Mouse (Mus musculus): ENCODE measurements around the gene Tut4. TPM values are rescaled to one million over a fixed set of nuclear protein-coding genes. Genes with fewer than 3 reads are reported as not detected.

Tut4 gene
- polyA plus RNA-seq (2014; fragmentation: Nextera tagmentation; extraction: Ambion mirVana) = 59.6 and 62.6 TPM in 2 replicates

DNA sequence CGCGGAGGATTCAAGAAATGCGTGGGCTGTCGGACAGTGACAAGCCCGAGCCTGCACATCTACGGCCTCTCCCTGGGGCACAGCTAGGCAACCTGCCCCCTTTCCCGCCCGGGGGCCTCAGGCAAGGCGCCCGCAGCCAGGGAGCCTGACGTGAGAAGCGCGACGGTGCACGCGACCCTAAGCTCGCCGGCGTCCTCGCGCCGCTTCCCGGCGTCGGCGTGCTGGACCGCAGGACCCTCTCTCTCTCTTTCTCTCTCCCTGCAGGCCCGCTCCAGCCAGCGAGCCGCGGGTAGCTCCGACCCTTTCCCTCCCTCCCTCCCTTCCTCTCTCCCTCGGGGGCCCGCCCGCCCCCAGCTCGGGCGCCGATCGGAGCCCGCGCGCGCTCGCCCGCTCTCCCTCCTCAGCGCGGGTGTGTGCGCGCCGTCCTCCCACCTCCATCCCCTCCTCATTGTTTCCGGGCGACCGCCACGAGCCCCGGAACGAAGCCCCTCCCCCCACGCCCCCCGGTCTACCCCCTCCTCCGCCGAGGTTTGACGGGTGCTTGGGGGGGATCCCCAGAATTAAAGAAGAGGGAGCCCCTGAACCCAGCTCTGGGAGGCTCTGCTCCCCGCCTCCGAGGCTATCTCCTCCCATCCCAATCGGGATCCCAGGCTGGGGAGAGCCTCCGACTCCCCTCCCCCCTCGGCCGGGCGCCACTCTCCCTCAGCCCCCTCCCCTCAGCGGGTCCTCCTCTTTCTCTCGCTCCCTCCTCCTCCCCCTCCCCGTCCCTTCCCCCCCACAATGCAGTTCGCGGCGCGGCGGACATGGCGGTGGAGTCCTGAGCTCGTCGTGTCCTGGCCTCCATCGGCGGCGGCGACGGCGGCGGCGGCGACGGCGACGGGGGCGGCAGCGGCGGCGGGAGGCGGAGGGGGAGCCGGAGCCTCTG is at the start of gene Tut4:
Tut4 (plus strand) TSS at position 196 of the 925 bp plus-strand sequence.
- DNase-seq (peak; percentile 91), ATAC-seq (ENCODE audit: insufficient read depth) (peak; percentile 92)
- Histone ChIP-seq H3K4me3 (ENCODE audit: low read depth, low read length) (peak within 1 kb of the TSS; percentile 98), H3K9ac (peak within 1 kb of the TSS; percentile 98), H3K9me3 (ENCODE audit: low read depth, low read length) (no peaks in the 10 kb centered on the region), H3K36me3 (ENCODE audit: insufficient read depth) (0 out of 2 replicates have a peak, but pooled peaks cover 4% of the 10 kb centered on the region), H3K27ac (ENCODE audit: low read depth) (peak within 1 kb of the TSS; percentile 99), H3K4me2 (peak within 1 kb of the TSS; percentile 83), H3K27me3 (ENCODE audit: insufficient read depth, low read length) (no peaks in the 10 kb centered on the region), H3K4me1 (ENCODE audit: insufficient read depth) (no peaks in the 10 kb centered on the region)
- TF ChIP-seq CTCF (IDR thresholded peaks at IDR 0.05; ENCODE audit: low read depth) = no peak
- under 1% methylated on average over 78 of the region's 97 CpGs for WGBS

DNA sequence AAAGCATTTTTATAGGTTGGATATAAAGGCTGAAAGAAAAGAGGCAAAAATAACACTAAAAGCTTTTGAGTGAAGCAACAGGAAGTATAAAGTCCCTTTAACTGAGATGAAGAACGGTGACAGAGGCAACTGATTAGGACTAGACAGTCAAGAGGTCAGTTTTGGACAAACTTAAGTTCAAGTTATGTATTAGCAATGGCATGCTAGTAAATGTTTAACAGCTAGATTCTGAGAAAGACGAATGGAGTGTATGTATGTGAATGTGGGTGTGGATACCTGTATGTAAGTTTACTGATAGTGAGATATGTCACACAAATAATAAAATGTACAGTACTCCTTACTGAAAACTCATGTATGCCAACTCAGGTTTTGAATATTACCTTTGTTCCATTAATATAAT is 34.6 kb upstream of the Tut4 start:
- H3K4me3 ChIP-seq (ENCODE audit: low read depth, low read length) = no peak overlapping the region
- DNase-seq (no peak), ATAC-seq (ENCODE audit: insufficient read depth) (no peak)
- no peaks in the 10 kb centered on the region for H3K36me3 ChIP-seq (ENCODE audit: insufficient read depth)
- 49% methylated on average over 2 of the region's 2 CpGs for WGBS
- H3K27ac ChIP-seq (ENCODE audit: low read depth) = no peak overlapping the region
- no peak for TF ChIP-seq CTCF (IDR thresholded peaks at IDR 0.05; ENCODE audit: low read depth)
- no peaks in the 10 kb centered on the region for H3K9me3 ChIP-seq (ENCODE audit: low read depth, low read length)
- H3K27me3 ChIP-seq (ENCODE audit: insufficient read depth, low read length) = no peaks in the 10 kb centered on the region
- no peak overlapping the region for H3K9ac ChIP-seq
- no peak overlapping the region for H3K4me2 ChIP-seq
- no peaks in the 10 kb centered on the region for H3K4me1 ChIP-seq (ENCODE audit: insufficient read depth)

- 36% methylated on average over 11 of the region's 11 CpGs for WGBS
- H3K4me1 ChIP-seq (ENCODE audit: insufficient read depth) = peaks cover 4% of the 10 kb centered on the region; the same call in 1 of the 2 replicates
- no peak for TF ChIP-seq CTCF (IDR thresholded peaks at IDR 0.05; ENCODE audit: low read depth)
Observed at GRCm38 (mm10) chr4:108427719-108428340, 31.4 kb upstream of the Tut4 start.

DNA sequence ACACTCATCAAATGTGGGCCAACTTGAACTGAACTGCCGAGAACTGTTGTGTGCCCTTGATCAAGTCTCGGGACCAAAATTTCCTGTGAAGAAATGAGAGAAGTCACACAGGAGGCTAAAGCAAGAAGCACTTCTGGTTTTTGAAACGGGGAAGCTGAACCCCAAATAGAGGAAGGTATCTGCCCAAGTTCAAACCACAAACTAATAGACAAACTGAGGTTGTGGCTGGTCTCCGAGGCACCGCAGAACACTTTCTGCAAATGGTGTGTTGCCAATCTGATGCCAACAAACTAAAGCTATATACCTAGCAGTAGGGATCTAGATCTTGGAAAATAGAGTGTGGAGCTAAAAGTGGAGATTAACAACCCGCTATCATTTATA is 30.9 kb upstream of the Tut4 start:
- WGBS = 64% methylated on average over 6 of the region's 6 CpGs
- no peak for TF ChIP-seq CTCF (IDR thresholded peaks at IDR 0.05; ENCODE audit: low read depth)
- H3K36me3 ChIP-seq (ENCODE audit: insufficient read depth) = no peaks in the 10 kb centered on the region

More at GRCm38 (mm10) chr4:108427719-108428340, 31.4 kb upstream of the Tut4 start:
- no peak overlapping the region for H3K27ac ChIP-seq (ENCODE audit: low read depth)
- H3K9ac ChIP-seq = no peak overlapping the region
- no peaks in the 10 kb centered on the region for H3K36me3 ChIP-seq (ENCODE audit: insufficient read depth)
- H3K4me3 ChIP-seq (ENCODE audit: low read depth, low read length) = no peak overlapping the region
- DNase-seq (peak; percentile 41), ATAC-seq (ENCODE audit: insufficient read depth) (peak; percentile 77; the same call in 1 of the 2 replicates)
- H3K4me2 ChIP-seq = no peak overlapping the region
- no peaks in the 10 kb centered on the region for H3K27me3 ChIP-seq (ENCODE audit: insufficient read depth, low read length)
- H3K9me3 ChIP-seq (ENCODE audit: low read depth, low read length) = no peaks in the 10 kb centered on the region

DNA sequence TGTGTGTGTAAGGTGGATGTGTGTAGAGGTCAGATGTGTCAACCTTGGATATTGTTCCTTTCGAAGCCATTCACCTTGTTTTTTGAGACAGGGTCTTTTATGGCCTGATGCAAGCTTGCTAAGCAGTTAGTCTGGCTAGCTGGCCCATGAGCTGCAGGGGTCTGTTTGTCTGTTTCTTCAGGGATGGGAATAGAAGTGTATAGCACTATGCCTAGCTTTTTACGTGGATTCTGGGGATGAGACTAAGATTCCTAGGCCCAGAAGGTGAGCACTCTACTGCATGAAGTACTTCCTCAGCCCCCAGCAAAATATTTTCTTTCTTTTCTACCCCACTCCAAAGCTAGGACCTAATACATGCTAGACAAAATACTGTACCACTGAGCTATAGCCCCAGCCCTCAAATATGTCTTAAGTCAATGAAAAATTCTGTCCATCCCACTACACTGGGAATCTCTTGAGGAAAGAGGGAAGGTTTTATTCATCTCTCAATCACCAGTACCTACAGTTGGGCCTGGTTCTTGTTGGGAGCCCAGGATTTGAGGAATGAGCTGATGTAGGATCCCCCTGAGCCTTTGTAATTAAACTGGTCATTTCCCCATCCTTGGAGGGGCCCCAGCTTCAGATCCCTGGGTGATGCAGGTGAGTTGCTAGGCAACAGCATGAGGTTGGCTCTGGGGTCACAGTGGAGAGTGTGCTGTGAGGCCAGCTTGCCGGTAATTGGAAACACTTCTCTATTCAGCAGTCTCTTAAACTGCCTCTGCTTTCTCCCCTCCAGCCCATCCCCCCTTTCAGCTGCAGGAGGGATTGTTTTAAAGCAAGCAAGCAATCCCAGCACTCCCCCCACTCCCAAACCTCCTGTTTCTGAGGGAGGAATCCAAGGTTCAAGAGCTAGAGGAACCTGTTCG is 28.3 kb upstream of the Tut4 start:
- DNase-seq = peak; percentile 30
- H3K4me3 ChIP-seq (ENCODE audit: low read depth, low read length) = no peak overlapping the region
- H3K27me3 ChIP-seq (ENCODE audit: insufficient read depth, low read length) = no peaks in the 10 kb centered on the region
- no peak overlapping the region for H3K9ac ChIP-seq
- H3K27ac ChIP-seq (ENCODE audit: low read depth) = no peak overlapping the region
- peaks cover 8% of the 10 kb centered on the region; the same call in 1 of the 2 replicates for H3K4me1 ChIP-seq (ENCODE audit: insufficient read depth)
- H3K9me3 ChIP-seq (ENCODE audit: low read depth, low read length) = no peaks in the 10 kb centered on the region
- ATAC-seq (ENCODE audit: insufficient read depth) = peak; percentile 64
- no peak for TF ChIP-seq CTCF (IDR thresholded peaks at IDR 0.05; ENCODE audit: low read depth)
- H3K4me2 ChIP-seq = 0 out of 2 replicates have a peak overlapping the region, but pooled peaks have one; percentile 10
- no peaks in the 10 kb centered on the region for H3K36me3 ChIP-seq (ENCODE audit: insufficient read depth)
- 37% methylated on average over 4 of the region's 4 CpGs for WGBS

More for the DNA sequence above, 30.9 kb upstream of the Tut4 start:
- H3K27ac ChIP-seq (ENCODE audit: low read depth) = no peak overlapping the region
- no peak overlapping the region for H3K4me3 ChIP-seq (ENCODE audit: low read depth, low read length)
- no peaks in the 10 kb centered on the region for H3K9me3 ChIP-seq (ENCODE audit: low read depth, low read length)
- H3K4me2 ChIP-seq = no peak overlapping the region
- no peaks in the 10 kb centered on the region for H3K27me3 ChIP-seq (ENCODE audit: insufficient read depth, low read length)
- H3K9ac ChIP-seq = no peak overlapping the region
- H3K4me1 ChIP-seq (ENCODE audit: insufficient read depth) = peaks cover 5% of the 10 kb centered on the region; the same call in 1 of the 2 replicates
- ATAC-seq (ENCODE audit: insufficient read depth) = no peak
- DNase-seq = no peak

- Histone ChIP-seq H3K27me3 (ENCODE audit: insufficient read depth, low read length) (no peaks in the 10 kb centered on the region), H3K27ac (ENCODE audit: low read depth) (no peak overlapping the region), H3K4me3 (ENCODE audit: low read depth, low read length) (no peak overlapping the region), H3K4me2 (0 out of 2 replicates have a peak overlapping the region, but pooled peaks have one; percentile 10), H3K9me3 (ENCODE audit: low read depth, low read length) (no peaks in the 10 kb centered on the region), H3K36me3 (ENCODE audit: insufficient read depth) (no peaks in the 10 kb centered on the region), H3K9ac (no peak overlapping the region), H3K4me1 (ENCODE audit: insufficient read depth) (peaks cover 8% of the 10 kb centered on the region; the same call in 1 of the 2 replicates)
- no peak for TF ChIP-seq CTCF (IDR thresholded peaks at IDR 0.05; ENCODE audit: low read depth)
- DNase-seq (no peak), ATAC-seq (ENCODE audit: insufficient read depth) (no peak)
- 31% methylated on average over 2 of the region's 2 CpGs for WGBS
Observed at GRCm38 (mm10) chr4:108431561-108431936, 27.7 kb upstream of the Tut4 start.

Measured in lung, embryonic 14.5 days (tissue).